Mouse (Mus musculus) liver, embryonic 15.5 days (tissue): Measurements from ENCODE around the gene Dgka. TPM values are rescaled to one million over a fixed set of nuclear protein-coding genes. Genes with fewer than 3 reads are reported as not detected.

Source experiments
- polyA plus RNA-seq: library from polyadenylated mRNA; unstranded; fragments of >200 nt; fragmentation: Nextera tagmentation; extraction: Ambion mirVana; gene quantifications from 2 replicates; pipeline ENCODE4 v1.2.1, GENCODE M21; 2015

Gene Dgka
- polyA plus RNA-seq, 1 experiment from 2014 or later = 2.4 TPM

Other genes starting within 250 kb of the Dgka start
- 1.4 and 1.7 TPM in 2 replicates for gene Myl6b, start 246.2 kb downstream of the Dgka start, polyA plus RNA-seq
- 11.8 and 12.6 TPM in 2 replicates for gene Esyt1, start 219.0 kb downstream of the Dgka start, polyA plus RNA-seq
- 4.9 and 5.8 TPM in 2 replicates for gene Zc3h10, start 197.1 kb downstream of the Dgka start, polyA plus RNA-seq
- gene Rpl41, start 195.6 kb downstream of the Dgka start, polyA plus RNA-seq = 1,944 and 2,155 TPM in 2 replicates
- 118 and 119 TPM in 2 replicates for gene Pa2g4, start 178.9 kb downstream of the Dgka start, polyA plus RNA-seq
- 3.1 and 3.6 TPM in 2 replicates for gene Erbb3, start 155.2 kb downstream of the Dgka start, polyA plus RNA-seq
- gene Rps26, start 118.1 kb downstream of the Dgka start, polyA plus RNA-seq = 296 and 352 TPM in 2 replicates
- 0.12 TPM in 2 replicates for gene Ikzf4, start 98.9 kb downstream of the Dgka start, polyA plus RNA-seq
- gene Suox, start 70.8 kb downstream of the Dgka start, polyA plus RNA-seq = 14.3 and 14.7 TPM in 2 replicates
- gene Rab5b, start 48.6 kb downstream of the Dgka start, polyA plus RNA-seq = 33.5 and 36.7 TPM in 2 replicates
- 0.60 and 0.68 TPM in 2 replicates for gene Pmel, start 40.7 kb downstream of the Dgka start, polyA plus RNA-seq
- gene Cdk2, start 39.8 kb downstream of the Dgka start, polyA plus RNA-seq = 53.7 and 56.6 TPM in 2 replicates
- 13.3 and 14.8 TPM in 2 replicates for gene Pym1, start 3.0 kb upstream of the Dgka start, polyA plus RNA-seq
- gene Mmp19, start 46.1 kb upstream of the Dgka start, polyA plus RNA-seq = 10.5 and 11.3 TPM in 2 replicates
- gene Dnajc14, start 59.2 kb upstream of the Dgka start, polyA plus RNA-seq = 18.3 and 21.1 TPM in 2 replicates
- 2.1 and 2.9 TPM in 2 replicates for gene Tmem198b, start 59.5 kb upstream of the Dgka start, polyA plus RNA-seq
- 89.5 and 99.7 TPM in 2 replicates for gene Sarnp, start 72.5 kb upstream of the Dgka start, polyA plus RNA-seq
- gene Ormdl2, start 76.8 kb upstream of the Dgka start, polyA plus RNA-seq = 73.9 and 75.5 TPM in 2 replicates
- gene Gdf11, start 146.9 kb upstream of the Dgka start, polyA plus RNA-seq = 0.26 and 0.31 TPM in 2 replicates
- gene Cd63, start 156.1 kb upstream of the Dgka start, polyA plus RNA-seq = 102 and 113 TPM in 2 replicates
- 18.4 and 24.3 TPM in 2 replicates for gene Rdh5, start 178.0 kb upstream of the Dgka start, polyA plus RNA-seq
- 93.9 and 96.1 TPM in 2 replicates for gene Bloc1s1, start 179.2 kb upstream of the Dgka start, polyA plus RNA-seq
- 0.81 and 1.1 TPM in 2 replicates for gene Itga7, start 189.0 kb upstream of the Dgka start, polyA plus RNA-seq
- not detected in 2 replicates for gene Mettl7b, start 216.1 kb upstream of the Dgka start, polyA plus RNA-seq
- gene Olfr9, start 244.6 kb upstream of the Dgka start, polyA plus RNA-seq = not detected in 2 replicates